Mouse (Mus musculus): ENCODE measurements around the gene Lzic.

GRCm38 (mm10) chr4:149511221-149511646, 26.2 kb downstream of the Lzic start:
- TF ChIP-seq POLR2A (IDR thresholded peaks at IDR 0.05; ENCODE audit: extremely low read depth, insufficient read depth, low read length) = no peak
- no peak for TF ChIP-seq CTCF (IDR thresholded peaks at IDR 0.05; ENCODE audit: low read depth, low read length)

All from liver, adult 2 months (tissue).